Mouse (Mus musculus): Measurements from ENCODE around the gene Gtpbp10.

- TF ChIP-seq CTCF (IDR thresholded peaks at IDR 0.05; ENCODE audit: low read depth, low read length) (no peak), TAL1 (conservative IDR thresholded peaks at IDR 0.05; ENCODE audit: low read depth, low read length) (no peak), GATA1 (IDR thresholded peaks at IDR 0.05; ENCODE audit: borderline replicate concordance, low read length) (no peak), GATA2 (IDR thresholded peaks at IDR 0.05; ENCODE audit: borderline replicate concordance, low read depth, low read length) (no peak), POLR2AphosphoS5 (IDR thresholded peaks at IDR 0.05; ENCODE audit: insufficient replicate concordance, low read depth, low read length) (no peak)
Measured at GRCm38 (mm10) chr5:5507701-5508225, 51.6 kb downstream of the Gtpbp10 start.
